Mouse (Mus musculus) bone marrow, adult 2 months (tissue): ENCODE data around the gene Map4k2. TPM values are rescaled to one million over a fixed set of nuclear protein-coding genes. Genes with fewer than 3 reads are reported as not detected.
A peak's percentile ranks its signal among the peaks of the same experiment; 100 is the strongest.

Experiments used
- H3K27ac ChIP-seq: fragments of 200-500 bp; 2 replicates; pipeline ENCODE4 v1.5.1; 2012; ENCODE audit warnings: low read depth, mild to moderate bottlenecking, control low read depth, inconsistent platforms, low read length; ENCODE audit not compliant: control insufficient read depth, poor library complexity, insufficient read depth
- H3K4me1 ChIP-seq: fragments of 200-500 bp; 2 replicates; pipeline ENCODE4 v1.6.1; 2011; ENCODE audit warnings: low read length; ENCODE audit not compliant: control insufficient read depth, insufficient read depth
- H3K4me3 ChIP-seq: fragments of 200-500 bp; replicated peaks from 2 replicates; pipeline ENCODE3; 2011; ENCODE audit warnings: mild to moderate bottlenecking, low read depth, low read length, control low read depth; ENCODE audit not compliant: control insufficient read depth
- CTCF ChIP-seq: fragments of 200-500 bp; IDR thresholded peaks from 2 replicates; pipeline ENCODE4 v1.5.1; 2011; ENCODE audit warnings: low read length, control low read depth; ENCODE audit not compliant: control insufficient read depth, insufficient read depth
- POLR2A ChIP-seq: fragments of 200-500 bp; IDR thresholded peaks from 2 replicates; pipeline ENCODE4 v1.6.1; 2011; ENCODE audit warnings: low read depth, mild to moderate bottlenecking, control low read depth, low read length, borderline replicate concordance; ENCODE audit not compliant: control insufficient read depth
- WGBS: fragments of 180-500 bp; shearing (Covaris S2); methylation state at CpG from one replicate; pipeline ENCODE4 v1.1.7; 2018; 5-methylcytosine and 5-hydroxymethylcytosine counted together
- polyA plus RNA-seq: library from polyadenylated mRNA; stranded (reverse); fragments of >200 nt; gene quantifications from 2 replicates; pipeline ENCODE4 v1.2.4, GENCODE M21; 2011; ENCODE audit warnings: low replicate concordance; ENCODE audit not compliant: missing spikeins, insufficient read depth, insufficient read length

Gene Map4k2
- polyA plus RNA-seq, 1 experiment, result 324 TPM

DNA sequence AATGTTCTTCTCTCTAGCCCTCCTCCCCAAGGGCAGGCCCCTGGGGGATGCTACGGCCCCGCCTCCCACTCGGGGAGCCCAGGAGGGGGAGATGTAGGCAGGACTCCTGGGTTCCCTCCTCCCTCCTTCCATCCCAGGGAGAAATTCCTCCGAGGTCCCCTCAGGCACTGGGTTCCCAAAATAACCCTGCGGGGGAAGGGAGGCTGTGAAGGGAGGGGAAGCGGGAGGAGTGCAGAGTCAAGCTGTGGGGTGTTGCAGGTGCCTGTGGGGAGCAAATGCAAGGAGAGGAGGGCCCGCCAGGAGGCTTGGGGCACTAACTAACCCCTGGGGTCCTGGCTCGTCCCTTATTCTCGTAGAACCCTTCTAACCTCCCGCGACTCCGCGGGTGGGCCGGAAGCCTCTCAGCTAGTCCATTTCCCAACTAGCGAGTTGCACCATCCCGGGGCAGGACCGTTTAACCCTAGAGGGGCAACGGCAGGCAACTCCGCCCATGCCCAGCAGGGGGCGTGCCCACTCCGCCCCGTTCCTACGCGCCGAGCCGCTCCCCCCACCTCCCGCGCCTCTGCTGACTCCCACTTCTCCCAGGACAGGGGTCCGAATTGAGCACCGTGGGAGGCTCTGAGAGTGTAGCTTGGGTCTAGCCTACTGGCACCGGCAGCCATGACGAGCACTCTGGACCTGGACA lies 60.3 kb downstream of the Map4k2 start:
- under 1% methylated on average over 32 of the region's 32 CpGs for WGBS
- H3K4me1 ChIP-seq, result peaks cover 7% of the 10 kb centered on the region
- peak overlapping the region; percentile 84 for H3K4me3 ChIP-seq
- TF ChIP-seq CTCF, result peak; percentile 80
- peak; percentile 57; the same call in 1 of the 2 replicates for TF ChIP-seq POLR2A
- H3K27ac ChIP-seq, result peak overlapping the region; percentile 95

DNA sequence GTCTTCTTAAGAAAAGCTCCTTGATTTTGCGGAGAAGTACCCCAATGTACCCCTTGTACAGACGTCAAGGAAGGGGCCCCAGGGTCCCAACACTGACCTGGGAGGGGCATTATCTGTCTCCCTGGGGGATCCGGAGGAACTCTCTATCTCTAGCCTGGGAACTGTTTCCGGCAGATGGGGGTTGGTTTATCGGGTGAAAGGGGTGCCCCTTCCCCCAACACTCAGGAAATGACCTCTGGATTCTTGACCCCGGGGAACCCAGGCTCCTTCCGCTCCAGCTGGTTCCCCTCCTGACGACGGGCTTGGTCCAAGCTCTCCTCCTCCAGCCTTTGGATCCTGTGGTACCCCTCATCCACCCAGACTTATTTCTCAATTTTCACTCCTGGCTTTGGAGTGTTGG lies 61.0 kb downstream of the Map4k2 start:
- Histone ChIP-seq H3K4me1 (peaks cover 7% of the 10 kb centered on the region), H3K27ac (peak overlapping the region; percentile 65), H3K4me3 (peak overlapping the region; percentile 84)
- WGBS, result 3% methylated on average over 9 of the region's 9 CpGs
- no peak for TF ChIP-seq POLR2A
- TF ChIP-seq CTCF, result no peak

DNA sequence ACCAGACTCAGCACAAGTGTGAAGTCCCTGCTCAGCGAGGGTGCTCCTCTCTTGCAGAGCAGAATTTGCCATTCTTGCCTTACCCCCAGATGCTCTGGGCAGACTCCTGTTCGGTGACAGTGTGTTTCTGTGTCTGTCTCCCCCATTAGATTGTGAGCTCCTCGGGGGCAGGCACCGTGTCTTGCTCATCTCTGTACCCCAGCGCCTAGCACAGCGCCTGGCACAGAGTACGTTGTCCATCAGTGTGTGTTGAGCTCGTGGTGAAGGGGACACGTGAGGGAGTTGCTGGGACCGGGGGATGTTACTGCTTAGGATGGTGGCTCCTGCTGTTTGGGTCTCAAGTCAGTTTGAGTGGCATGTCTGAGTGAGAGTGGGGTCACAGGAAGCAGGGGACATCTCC lies 62.9 kb downstream of the Map4k2 start:
- no peak overlapping the region for H3K4me3 ChIP-seq
- peaks cover 4% of the 10 kb centered on the region; the same call in 1 of the 2 replicates for H3K4me1 ChIP-seq
- TF ChIP-seq POLR2A (no peak), CTCF (no peak)
- H3K27ac ChIP-seq, result no peak overlapping the region
- WGBS, result 82% methylated on average over 10 of the region's 10 CpGs

Other genes starting within 250 kb of the Map4k2 start
- 6.6 and 6.9 TPM in 2 replicates for gene AC131692.1, start 246.7 kb upstream of the Map4k2 start, polyA plus RNA-seq
- 5.2 and 5.3 TPM in 2 replicates for gene Naaladl1, start 235.4 kb upstream of the Map4k2 start, polyA plus RNA-seq
- 2.5 and 6.0 TPM in 2 replicates for gene Sac3d1, start 222.5 kb upstream of the Map4k2 start, polyA plus RNA-seq
- 33.2 and 38.4 TPM in 2 replicates for gene Snx15, start 212.8 kb upstream of the Map4k2 start, polyA plus RNA-seq
- 0.93 TPM in 1 of 2 replicates, not detected in the other for gene Batf2, start 200.2 kb upstream of the Map4k2 start, polyA plus RNA-seq
- 19.6 and 20.5 TPM in 2 replicates for gene Arl2, start 199.6 kb upstream of the Map4k2 start, polyA plus RNA-seq
- not detected in 2 replicates for gene Majin, start 156.7 kb upstream of the Map4k2 start, polyA plus RNA-seq
- not detected in 2 replicates for gene Gpha2, start 114.8 kb upstream of the Map4k2 start, polyA plus RNA-seq
- 21.0 and 43.9 TPM in 2 replicates for gene Ppp2r5b, start 105.3 kb upstream of the Map4k2 start, polyA plus RNA-seq
- gene Atg2a, start 99.5 kb upstream of the Map4k2 start, polyA plus RNA-seq, result 17.0 and 36.4 TPM in 2 replicates
- 40.0 and 63.1 TPM in 2 replicates for gene Ehd1, start 64.4 kb upstream of the Map4k2 start, polyA plus RNA-seq
- 7.2 and 13.6 TPM in 2 replicates for gene Cdc42bpg, start 34.7 kb upstream of the Map4k2 start, polyA plus RNA-seq
- 17.7 and 33.1 TPM in 2 replicates for gene Men1, start 6.2 kb upstream of the Map4k2 start, polyA plus RNA-seq
- gene Sf1, start 22.6 kb downstream of the Map4k2 start, polyA plus RNA-seq, result 120 and 184 TPM in 2 replicates
- 3.7 and 4.3 TPM in 2 replicates for gene Pygm, start 43.3 kb downstream of the Map4k2 start, polyA plus RNA-seq
- 656 and 1,280 TPM in 2 replicates for gene Rasgrp2, start 58.2 kb downstream of the Map4k2 start, polyA plus RNA-seq
- gene Nrxn2, start 77.6 kb downstream of the Map4k2 start, polyA plus RNA-seq, result 2.0 and 8.8 TPM in 2 replicates
- 1.0 TPM in 1 of 2 replicates, not detected in the other for gene Slc22a12, start 201.9 kb downstream of the Map4k2 start, polyA plus RNA-seq